Mouse (Mus musculus) intestine, embryonic 16.5 days (tissue): ENCODE results near the gene Pmvk. TPM values are rescaled to one million over a fixed set of nuclear protein-coding genes. Genes with fewer than 3 reads are reported as not detected.

Experiments
- ATAC-seq: fragments of 200-750 bp; cut with Nextera tagmentation; 2 replicates; pipeline ENCODE4 v1.8.0; 2017; ENCODE audit warnings: moderate TSS enrichment, moderate library complexity
- H3K27ac ChIP-seq: fragments of 300-500 bp; sonication (generic); 2 replicates; pipeline ENCODE4 v1.5.1; 2014; ENCODE audit warnings: mild to moderate bottlenecking, low read length
- H3K27me3 ChIP-seq: fragments of 300-500 bp; sonication (generic); replicated peaks from 2 replicates; pipeline ENCODE4 v1.6.1; 2014; ENCODE audit warnings: low read length, control low read depth, mixed read lengths; ENCODE audit not compliant: control insufficient read depth, insufficient read depth
- H3K36me3 ChIP-seq: fragments of 300-500 bp; sonication (generic); 2 replicates; pipeline ENCODE4 v1.6.1; 2014; ENCODE audit warnings: low read length, control low read depth; ENCODE audit not compliant: control insufficient read depth, insufficient read depth
- H3K4me1 ChIP-seq: fragments of 300-500 bp; sonication (generic); 2 replicates; pipeline ENCODE4 v1.6.1; 2014; ENCODE audit warnings: low read length, control low read depth, mixed read lengths; ENCODE audit not compliant: control insufficient read depth, insufficient read depth
- H3K4me2 ChIP-seq: fragments of 300-500 bp; sonication (generic); 2 replicates; pipeline ENCODE4 v1.6.1; 2014; ENCODE audit warnings: low read depth, low read length, control low read depth
- H3K4me3 ChIP-seq: fragments of 300-500 bp; sonication (generic); 2 replicates; pipeline ENCODE4 v1.5.1; 2014; ENCODE audit warnings: mild to moderate bottlenecking, low read length
- H3K9ac ChIP-seq: fragments of 300-500 bp; sonication (generic); 2 replicates; pipeline ENCODE4 v1.6.1; 2014; ENCODE audit warnings: low read depth, low read length
- H3K9me3 ChIP-seq: fragments of 300-500 bp; sonication (generic); 2 replicates; pipeline ENCODE4 v1.6.1; 2016; ENCODE audit warnings: low read length, control low read depth; ENCODE audit not compliant: control insufficient read depth
- WGBS: fragments of 180-500 bp; shearing (Covaris S2); extraction: QIAGEN DNeasy Blood & Tissue Kit; methylation state at CpG from one replicate; pipeline ENCODE4 v1.1.7; 2014; 5-methylcytosine and 5-hydroxymethylcytosine counted together
- polyA plus RNA-seq: library from polyadenylated mRNA; unstranded; fragments of >200 nt; fragmentation: Nextera tagmentation; extraction: Ambion mirVana; gene quantifications from 2 replicates; pipeline ENCODE4 v1.2.1, GENCODE M21; 2015

Gene Pmvk
- polyA plus RNA-seq, 1 experiment from 2014 or later: 77.0 TPM

GRCm38 (mm10) chr3:89508041-89508440 is 53.7 kb downstream of the Pmvk start:
- no peak for ATAC-seq
- peaks cover 13% of the 10 kb centered on the region; the same call in 1 of the 2 replicates for H3K27me3 ChIP-seq
- no peak overlapping the region for H3K4me2 ChIP-seq
- H3K9ac ChIP-seq: no peak overlapping the region
- WGBS: 39% methylated on average over 9 of the region's 9 CpGs
- no peaks in the 10 kb centered on the region for H3K9me3 ChIP-seq
- no peaks in the 10 kb centered on the region for H3K4me1 ChIP-seq
- H3K27ac ChIP-seq: no peak overlapping the region
- no peaks in the 10 kb centered on the region for H3K36me3 ChIP-seq
- H3K4me3 ChIP-seq: no peak overlapping the region

- no peak overlapping the region for H3K9ac ChIP-seq
- no peaks in the 10 kb centered on the region for H3K9me3 ChIP-seq
- H3K27ac ChIP-seq: no peak overlapping the region
- no peaks in the 10 kb centered on the region for H3K4me1 ChIP-seq
- 0 out of 2 replicates have a peak overlapping the region, but pooled peaks have one; percentile 6 for H3K4me2 ChIP-seq
- 23% methylated on average over 4 of the region's 4 CpGs for WGBS
- no peaks in the 10 kb centered on the region for H3K36me3 ChIP-seq
- ATAC-seq: no peak
- peaks cover 13% of the 10 kb centered on the region; the same call in 1 of the 2 replicates for H3K27me3 ChIP-seq
- no peak overlapping the region for H3K4me3 ChIP-seq
These were observed 56.6 kb downstream of the Pmvk start for GRCm38 (mm10) chr3:89510979-89511378.

GRCm38 (mm10) chr3:89511400-89511799 is 57.1 kb downstream of the Pmvk start:
- no peaks in the 10 kb centered on the region for H3K36me3 ChIP-seq
- 0 out of 2 replicates have a peak overlapping the region, but pooled peaks have one; percentile 39 for H3K9ac ChIP-seq
- H3K4me2 ChIP-seq: 0 out of 2 replicates have a peak overlapping the region, but pooled peaks have one; percentile 6
- H3K4me1 ChIP-seq: no peaks in the 10 kb centered on the region
- H3K27ac ChIP-seq: no peak overlapping the region
- no peak overlapping the region for H3K4me3 ChIP-seq
- 0 out of 2 replicates have a peak, but pooled peaks cover 2% of the 10 kb centered on the region for H3K9me3 ChIP-seq
- peaks cover 13% of the 10 kb centered on the region; the same call in 1 of the 2 replicates for H3K27me3 ChIP-seq
- no peak for ATAC-seq
- WGBS: 31% methylated on average over 15 of the region's 15 CpGs

GRCm38 (mm10) chr3:89512225-89512624 is 57.9 kb downstream of the Pmvk start:
- H3K27me3 ChIP-seq: peaks cover 9% of the 10 kb centered on the region; the same call in 1 of the 2 replicates
- H3K36me3 ChIP-seq: no peaks in the 10 kb centered on the region
- no peak overlapping the region for H3K9ac ChIP-seq
- H3K4me2 ChIP-seq: no peak overlapping the region
- no peak for ATAC-seq
- WGBS: 89% methylated on average over 2 of the region's 2 CpGs
- H3K9me3 ChIP-seq: 0 out of 2 replicates have a peak, but pooled peaks cover 5% of the 10 kb centered on the region
- no peak overlapping the region for H3K4me3 ChIP-seq
- no peak overlapping the region for H3K27ac ChIP-seq
- no peaks in the 10 kb centered on the region for H3K4me1 ChIP-seq

GRCm38 (mm10) chr3:89515444-89515843 is 61.1 kb downstream of the Pmvk start:
- 61% methylated on average over 11 of the region's 11 CpGs for WGBS
- no peak for ATAC-seq
- H3K36me3 ChIP-seq: no peaks in the 10 kb centered on the region
- no peak overlapping the region for H3K9ac ChIP-seq
- H3K4me3 ChIP-seq: no peak overlapping the region
- H3K27ac ChIP-seq: no peak overlapping the region
- peaks cover 13% of the 10 kb centered on the region for H3K4me1 ChIP-seq
- H3K27me3 ChIP-seq: peaks cover 5% of the 10 kb centered on the region; the same call in 1 of the 2 replicates
- H3K9me3 ChIP-seq: 0 out of 2 replicates have a peak, but pooled peaks cover 5% of the 10 kb centered on the region
- no peak overlapping the region for H3K4me2 ChIP-seq

GRCm38 (mm10) chr3:89516321-89516720 is 62.0 kb downstream of the Pmvk start:
- H3K36me3 ChIP-seq: no peaks in the 10 kb centered on the region
- 85% methylated on average over 5 of the region's 5 CpGs for WGBS

More at GRCm38 (mm10) chr3:89516321-89516720, 62.0 kb downstream of the Pmvk start:
- peaks cover 21% of the 10 kb centered on the region for H3K4me1 ChIP-seq
- ATAC-seq: no peak
- no peak overlapping the region for H3K4me2 ChIP-seq
- H3K27me3 ChIP-seq: peaks cover 3% of the 10 kb centered on the region; the same call in 1 of the 2 replicates
- H3K9ac ChIP-seq: no peak overlapping the region
- no peak overlapping the region for H3K27ac ChIP-seq
- H3K4me3 ChIP-seq: no peak overlapping the region
- 0 out of 2 replicates have a peak, but pooled peaks cover 5% of the 10 kb centered on the region for H3K9me3 ChIP-seq

Other genes with a start within 250 kb of the Pmvk start
- 18.9 and 20.3 TPM in 2 replicates for gene Thbs3, start 239.4 kb upstream of the Pmvk start, polyA plus RNA-seq
- 214 and 234 TPM in 2 replicates for gene Mtx1, start 227.5 kb upstream of the Pmvk start, polyA plus RNA-seq
- gene Muc1, start 225.5 kb upstream of the Pmvk start, polyA plus RNA-seq: 13.2 and 13.4 TPM in 2 replicates
- 316 and 334 TPM in 2 replicates for gene Krtcap2, start 208.6 kb upstream of the Pmvk start, polyA plus RNA-seq
- gene Trim46, start 208.2 kb upstream of the Pmvk start, polyA plus RNA-seq: 3.9 TPM in 2 replicates
- gene Dpm3, start 195.2 kb upstream of the Pmvk start, polyA plus RNA-seq: 119 and 126 TPM in 2 replicates
- 62.7 and 74.1 TPM in 2 replicates for gene Slc50a1, start 184.0 kb upstream of the Pmvk start, polyA plus RNA-seq
- gene Efna1, start 173.4 kb upstream of the Pmvk start, polyA plus RNA-seq: 62.9 and 69.6 TPM in 2 replicates
- gene Efna3, start 131.6 kb upstream of the Pmvk start, polyA plus RNA-seq: 5.9 and 7.5 TPM in 2 replicates
- 12.1 and 14.1 TPM in 2 replicates for gene Efna4, start 116.5 kb upstream of the Pmvk start, polyA plus RNA-seq
- gene Adam15, start 104.5 kb upstream of the Pmvk start, polyA plus RNA-seq: 49.3 and 51.6 TPM in 2 replicates
- 2.8 and 5.0 TPM in 2 replicates for gene Dcst2, start 92.6 kb upstream of the Pmvk start, polyA plus RNA-seq
- 3.5 and 5.0 TPM in 2 replicates for gene Dcst1, start 89.3 kb upstream of the Pmvk start, polyA plus RNA-seq
- gene Zbtb7b, start 59.8 kb upstream of the Pmvk start, polyA plus RNA-seq: 10.0 and 11.3 TPM in 2 replicates
- not detected in 2 replicates for gene Lenep, start 51.7 kb upstream of the Pmvk start, polyA plus RNA-seq
- gene Flad1, start 42.7 kb upstream of the Pmvk start, polyA plus RNA-seq: 44.5 and 53.2 TPM in 2 replicates
- gene Cks1b, start 36.2 kb upstream of the Pmvk start, polyA plus RNA-seq: 269 and 311 TPM in 2 replicates
- gene Shc1, start 36.1 kb upstream of the Pmvk start, polyA plus RNA-seq: 85.4 and 89.1 TPM in 2 replicates
- gene Pygo2, start 24.3 kb upstream of the Pmvk start, polyA plus RNA-seq: 24.8 and 25.7 TPM in 2 replicates
- gene Pbxip1, start 17.8 kb upstream of the Pmvk start, polyA plus RNA-seq: 45.1 and 46.6 TPM in 2 replicates
- gene Kcnn3, start 65.6 kb downstream of the Pmvk start, polyA plus RNA-seq: 3.8 and 4.1 TPM in 2 replicates